Mouse (Mus musculus) brain, adult 2 months (tissue): Measurements from ENCODE around the gene Igdcc3.
"Not testable (repeated sequence)": the region's sequence is repeated elsewhere in the genome, so short reads cannot be mapped to it uniquely, and the experiment has no call there.

ENCODE experiments used
- DNase-seq: peaks from one replicate; pipeline ENCODE4 v3.0.0; 2011; ENCODE audit warnings: low read depth, low spot score

Igdcc3 gene

GRCm38 (mm10) chr9:65201381-65202164 is 60.6 kb downstream of the Igdcc3 start:
- peak; percentile 95 for DNase-seq

GRCm38 (mm10) chr9:65202165-65202754 is 61.3 kb downstream of the Igdcc3 start:
- DNase-seq = no peak

GRCm38 (mm10) chr9:65205049-65205815 is 64.2 kb downstream of the Igdcc3 start:
- no peak for DNase-seq

GRCm38 (mm10) chr9:65207041-65207815 is 66.2 kb downstream of the Igdcc3 start:
- not testable (repeated sequence) for DNase-seq

- no peak for DNase-seq
Measured at GRCm38 (mm10) chr9:65208293-65209179, 67.5 kb downstream of the Igdcc3 start.

- DNase-seq = no peak
Measured at GRCm38 (mm10) chr9:65211598-65211997, 70.6 kb downstream of the Igdcc3 start.

GRCm38 (mm10) chr9:65214425-65214777 is 73.4 kb downstream of the Igdcc3 start:
- no peak for DNase-seq

GRCm38 (mm10) chr9:65214778-65215493 is 73.9 kb downstream of the Igdcc3 start:
- peak; percentile 90 for DNase-seq

- DNase-seq = no peak
Measured at GRCm38 (mm10) chr9:65215494-65216126, 74.6 kb downstream of the Igdcc3 start.

- DNase-seq = no peak
Measured at GRCm38 (mm10) chr9:65216972-65217371, 76.0 kb downstream of the Igdcc3 start.

GRCm38 (mm10) chr9:65217661-65218060 is 76.7 kb downstream of the Igdcc3 start:
- no peak for DNase-seq

- no peak for DNase-seq
Measured at GRCm38 (mm10) chr9:65218916-65219315, 77.9 kb downstream of the Igdcc3 start.

GRCm38 (mm10) chr9:65220398-65220797 is 79.4 kb downstream of the Igdcc3 start:
- not testable (repeated sequence) for DNase-seq

GRCm38 (mm10) chr9:65223927-65224326 is 82.9 kb downstream of the Igdcc3 start:
- no peak for DNase-seq

GRCm38 (mm10) chr9:65225795-65226194 is 84.8 kb downstream of the Igdcc3 start:
- no peak for DNase-seq

- DNase-seq = no peak
Measured at GRCm38 (mm10) chr9:65230250-65230649, 89.3 kb downstream of the Igdcc3 start.

GRCm38 (mm10) chr9:65231284-65231683 is 90.3 kb downstream of the Igdcc3 start:
- DNase-seq = no peak

GRCm38 (mm10) chr9:65233243-65233985 is 92.4 kb downstream of the Igdcc3 start:
- no peak for DNase-seq

- no peak for DNase-seq
Measured at GRCm38 (mm10) chr9:65234734-65235133, 93.7 kb downstream of the Igdcc3 start.
